Mouse (Mus musculus) hematopoietic stem cell, adult 5-6 weeks (primary cell): ENCODE measurements around the gene Ralgapb. TPM values are rescaled to one million over a fixed set of nuclear protein-coding genes. Genes with fewer than 3 reads are reported as not detected.
"Not testable (repeated sequence)": the region's sequence is repeated elsewhere in the genome, so short reads cannot be mapped to it uniquely, and the experiment has no call there.

Source experiments
- ATAC-seq, 2 experiments: fragments of 125-278 bp in 1 of 2; replicated peaks in 1 of 2; 2 replicates each; pipeline ENCODE4 v1.8.0; 2016 to 2017; ENCODE audit warnings: inconsistent platforms in 2 of 2, mild to moderate bottlenecking in 2 of 2, moderate number of reproducible peaks in 2 of 2, low read depth in 1 of 2, moderate TSS enrichment in 1 of 2; ENCODE audit not compliant: low FRiP score in 2 of 2, poor library complexity in 2 of 2, severe bottlenecking in 2 of 2, insufficient read depth in 1 of 2, low TSS enrichment in 1 of 2
- total RNA-seq: library from RNA; stranded (forward); fragments of 172-1452, 232-1000 nt; gene quantifications from 2 replicates; pipeline ENCODE4 v1.2.3, GENCODE M21; 2017

Ralgapb gene
- total RNA-seq, 1 experiment from 2014 or later: 32.8 TPM

DNA sequence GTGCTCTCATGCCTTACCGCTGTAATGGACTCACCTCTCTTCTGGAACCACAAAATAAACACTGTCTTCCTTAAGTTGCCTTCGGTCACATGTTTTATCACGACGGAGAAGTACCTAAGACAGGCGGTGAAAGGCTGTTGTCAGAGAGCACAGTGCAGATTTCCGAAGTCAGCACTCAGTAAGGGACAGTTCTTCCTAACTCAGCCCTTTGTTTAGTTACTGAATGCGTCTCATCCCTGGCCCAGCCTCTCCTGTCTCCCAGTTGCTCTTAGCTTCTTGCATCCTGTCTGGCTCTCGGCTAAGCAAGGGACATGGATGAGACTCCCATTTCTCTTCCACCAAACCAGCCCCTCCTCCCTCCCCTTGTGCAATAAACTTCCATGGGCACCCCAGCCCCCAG, 23.6 kb upstream of the Ralgapb start:
- ATAC-seq: no peak

DNA sequence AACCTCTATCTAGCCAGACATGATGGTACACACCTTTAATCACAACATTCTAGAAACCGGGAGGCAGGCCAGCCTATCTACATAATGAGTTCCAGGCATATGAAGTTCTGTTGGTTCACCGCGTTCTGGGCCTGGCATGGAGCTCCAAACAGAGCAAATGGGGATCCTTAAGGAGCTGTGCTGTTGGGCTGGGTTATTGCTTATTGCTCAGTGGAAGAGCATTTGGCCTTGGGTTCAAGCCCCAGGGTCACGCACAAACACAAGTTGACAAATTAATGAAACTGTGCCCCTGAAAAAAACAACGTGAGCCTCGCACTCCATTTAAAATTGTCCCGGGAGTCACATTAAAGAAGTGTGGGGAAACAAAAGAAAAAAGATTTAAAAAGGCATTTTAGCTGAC, 20.2 kb upstream of the Ralgapb start:
- ATAC-seq: no peak

- no peak for ATAC-seq
Measured at GRCm38 (mm10) chr2:158396369-158396768, 13.3 kb upstream of the Ralgapb start.

DNA sequence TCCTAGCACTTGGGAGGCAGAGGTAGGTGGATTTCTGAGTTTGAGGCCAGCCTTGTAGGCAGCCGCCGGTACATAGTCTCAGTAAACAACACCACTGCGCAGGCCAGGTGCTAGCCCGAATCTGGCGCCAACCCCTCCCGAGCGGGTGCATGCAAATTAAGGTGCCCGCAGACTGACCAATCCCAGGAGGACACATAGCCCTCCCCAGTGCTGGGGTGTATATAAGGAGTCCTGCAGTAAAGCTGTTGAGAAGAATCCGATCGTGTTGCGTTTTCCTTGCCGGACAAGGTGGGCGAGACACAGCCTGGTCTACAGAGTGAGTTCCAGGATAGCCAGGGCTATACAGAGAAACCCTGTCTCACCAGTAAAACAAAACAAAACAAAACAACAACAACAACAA, 12.5 kb upstream of the Ralgapb start:
- ATAC-seq: not testable (repeated sequence)

- no peak for ATAC-seq
Measured at GRCm38 (mm10) chr2:158402915-158403314, 6.7 kb upstream of the Ralgapb start.

- peak in 1 of 2 experiments; percentile 2; a peak in 1 of 4 replicates for ATAC-seq
Measured at GRCm38 (mm10) chr2:158408997-158409594, 552 bp upstream of the Ralgapb start.

DNA sequence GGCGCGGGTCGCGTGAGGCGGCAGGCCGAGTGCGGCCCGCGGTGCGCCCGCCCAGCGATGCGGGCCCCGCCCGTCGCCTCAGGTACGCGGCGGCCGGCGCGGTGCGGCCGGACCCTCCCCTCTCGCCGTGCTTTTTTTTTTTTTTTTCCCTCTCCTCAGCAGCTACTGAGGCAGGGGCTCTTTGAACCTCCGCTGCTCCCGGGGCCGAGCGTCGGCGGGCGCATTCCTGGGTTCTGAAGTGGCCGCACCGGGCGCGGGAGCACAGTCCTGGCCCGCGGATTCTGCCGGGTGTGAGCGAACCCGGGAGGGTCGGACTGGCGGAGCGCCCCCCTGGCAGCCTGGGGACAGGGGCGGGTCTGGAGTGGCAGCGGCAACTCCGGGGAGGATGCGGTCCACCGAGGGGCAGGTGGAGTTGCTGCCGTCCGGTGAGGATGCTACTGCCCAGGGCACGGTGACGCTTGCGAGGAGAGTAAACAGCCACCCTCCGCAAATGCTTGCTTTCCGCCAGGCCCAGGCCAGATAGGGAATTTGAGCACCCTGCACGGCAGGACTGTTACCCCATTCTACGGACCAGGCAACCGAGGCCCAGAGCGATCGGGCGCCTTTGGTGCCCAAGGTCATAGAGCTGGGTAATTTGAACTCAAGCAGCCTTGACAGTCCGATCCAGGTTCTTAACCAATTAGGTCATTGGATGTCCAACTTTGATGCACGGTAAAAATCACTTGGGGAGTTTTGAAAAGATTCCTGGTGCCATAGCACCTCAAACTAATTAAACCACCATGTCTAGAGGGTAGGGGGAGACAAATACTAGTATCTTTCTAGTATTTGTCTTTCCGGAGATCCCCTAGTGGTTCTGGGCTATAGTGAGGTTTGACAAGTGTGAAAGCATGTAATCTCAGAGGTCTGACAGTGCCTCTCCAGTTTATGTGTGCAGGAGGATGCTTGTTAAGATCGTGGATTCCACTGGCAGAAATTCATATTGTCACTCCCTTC, 670 bp downstream of the Ralgapb start:
- peak in 1 of 2 experiments; percentile 19; a peak in 1 of 4 replicates for ATAC-seq

GRCm38 (mm10) chr2:158413240-158413639, 3.6 kb downstream of the Ralgapb start:
- ATAC-seq: peak in 1 of 2 experiments; percentile 25; a peak in 1 of 4 replicates

- ATAC-seq: no peak
Measured at GRCm38 (mm10) chr2:158415826-158416225, 6.2 kb downstream of the Ralgapb start.

DNA sequence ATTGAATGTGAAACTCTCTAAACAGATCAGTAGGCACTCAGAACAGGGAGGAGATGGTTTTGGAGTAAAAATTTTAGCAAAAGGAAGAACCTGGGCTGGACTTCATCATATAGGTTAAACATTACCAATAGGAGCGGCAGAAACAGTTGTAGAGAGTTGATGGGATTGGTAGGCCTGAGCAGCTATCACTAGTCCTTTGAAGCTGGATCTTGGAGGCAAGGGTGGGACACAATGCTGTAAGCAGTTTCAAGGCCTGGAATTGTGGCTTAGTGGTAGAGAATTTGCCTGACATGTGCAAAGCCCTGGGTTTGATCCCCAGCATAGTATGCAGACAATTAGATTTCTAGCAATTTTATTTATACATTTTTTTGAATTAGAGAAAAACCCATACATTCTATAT, 9.0 kb downstream of the Ralgapb start:
- ATAC-seq: no peak

DNA sequence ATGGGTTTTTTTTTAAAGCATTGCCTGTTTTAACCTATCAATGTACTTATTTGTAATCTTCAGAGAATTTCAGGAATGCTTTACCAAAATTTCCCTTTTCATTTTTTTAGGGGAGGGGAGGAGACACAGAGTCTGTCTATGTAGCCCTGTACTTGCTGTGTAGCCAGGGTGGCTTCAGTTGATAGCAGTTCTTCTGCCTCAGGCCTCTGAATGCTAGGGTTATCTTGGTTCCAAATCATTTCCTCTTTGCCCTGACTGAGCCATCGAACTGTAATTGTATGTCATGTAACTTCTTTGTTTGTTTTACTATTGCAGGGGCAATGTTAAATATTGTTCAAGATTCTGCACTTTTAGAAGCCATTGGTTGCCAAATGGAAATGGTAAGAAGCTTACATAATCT, 36.2 kb downstream of the Ralgapb start:
- ATAC-seq: no peak

GRCm38 (mm10) chr2:158449845-158450244, 40.2 kb downstream of the Ralgapb start:
- ATAC-seq: no peak

- ATAC-seq: no peak
Measured at GRCm38 (mm10) chr2:158456451-158456850, 46.8 kb downstream of the Ralgapb start.

GRCm38 (mm10) chr2:158457610-158458009, 48.0 kb downstream of the Ralgapb start:
- no peak for ATAC-seq

DNA sequence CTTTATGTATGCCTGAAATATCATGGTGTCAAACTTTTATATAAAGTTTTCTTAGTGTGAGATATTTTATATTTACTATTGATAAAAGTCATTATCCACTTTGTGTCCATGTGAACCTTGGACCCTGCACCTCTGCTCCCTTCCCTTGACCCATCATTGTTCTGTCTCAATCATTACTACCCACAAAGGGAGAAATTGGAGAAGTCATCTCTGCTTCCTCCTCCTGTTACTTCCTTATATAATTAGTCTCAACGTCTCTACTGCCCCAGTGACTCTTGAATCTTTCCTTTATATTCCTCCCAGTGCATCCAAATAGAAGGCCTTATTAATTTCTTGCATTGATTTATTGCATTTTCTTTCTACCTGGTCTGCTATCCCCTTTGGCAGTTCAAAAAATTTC, 52.8 kb downstream of the Ralgapb start:
- ATAC-seq: no peak

DNA sequence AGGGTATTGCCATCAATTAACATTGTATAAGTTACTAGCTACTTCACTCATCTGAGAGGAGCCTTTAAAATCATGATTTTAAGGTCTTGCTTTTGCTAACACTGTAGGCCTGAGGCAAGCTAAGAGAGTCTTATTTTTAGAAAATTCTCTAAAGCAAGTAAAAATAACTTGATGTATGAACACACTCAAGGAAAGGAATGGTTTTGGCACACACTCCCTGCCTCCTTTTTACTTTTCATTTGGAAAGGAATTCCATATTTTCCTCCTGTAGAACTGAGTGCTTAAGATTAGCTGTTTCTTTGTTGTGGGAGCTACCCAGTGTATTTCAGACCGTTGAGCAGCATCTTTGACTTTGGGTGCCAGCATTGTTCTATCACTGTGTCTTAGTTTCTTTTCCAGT, 64.5 kb downstream of the Ralgapb start:
- ATAC-seq: no peak

GRCm38 (mm10) chr2:158477640-158478039, 68.0 kb downstream of the Ralgapb start:
- ATAC-seq: no peak

DNA sequence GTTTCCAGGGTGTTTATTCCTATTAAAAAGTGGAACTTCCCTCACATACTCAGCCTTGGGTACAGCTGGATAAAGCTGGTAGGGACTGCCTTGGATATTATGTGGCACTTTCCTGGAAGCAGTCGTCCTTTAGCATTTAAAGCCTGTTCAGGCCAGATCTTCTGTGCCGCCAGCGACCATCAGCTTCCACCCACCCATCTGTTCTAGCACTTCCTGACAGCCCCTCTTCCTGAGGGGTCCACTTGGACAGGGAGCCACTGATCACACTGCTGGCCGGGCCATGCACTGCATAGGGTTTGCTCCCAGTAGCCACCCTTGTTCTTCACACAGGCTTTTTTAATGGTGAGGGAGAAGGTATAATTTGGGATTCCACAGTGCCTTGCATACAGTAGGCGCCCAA, 88.8 kb downstream of the Ralgapb start:
- no peak for ATAC-seq
